Mouse (Mus musculus) intestine, postnatal 0 days (tissue): ENCODE results near the gene Lcn6. TPM values are rescaled to one million over a fixed set of nuclear protein-coding genes. Genes with fewer than 3 reads are reported as not detected.

Experiments
- ATAC-seq: fragments of 200-750 bp; cut with Nextera tagmentation; 2 replicates; pipeline ENCODE4 v1.8.0; 2017; ENCODE audit warnings: mild to moderate bottlenecking, moderate TSS enrichment, moderate library complexity
- H3K27ac ChIP-seq: fragments of 300-500 bp; sonication (generic); 2 replicates; pipeline ENCODE4 v1.5.1; 2014; ENCODE audit warnings: mild to moderate bottlenecking, low read depth, low read length, moderate library complexity
- H3K27me3 ChIP-seq: fragments of 300-500 bp; sonication (generic); replicated peaks from 2 replicates; pipeline ENCODE4 v1.6.1; 2014; ENCODE audit warnings: low read length, mixed read lengths; ENCODE audit not compliant: control insufficient read depth, insufficient read depth
- H3K36me3 ChIP-seq: fragments of 300-500 bp; sonication (generic); 2 replicates; pipeline ENCODE4 v1.6.1; 2014; ENCODE audit warnings: mild to moderate bottlenecking, moderate library complexity; ENCODE audit not compliant: control insufficient read depth, insufficient read depth
- H3K4me1 ChIP-seq: fragments of 300-500 bp; sonication (generic); replicated peaks from 2 replicates; pipeline ENCODE4 v1.6.1; 2014; ENCODE audit warnings: antibody characterized with exemption, low read length, mixed read lengths; ENCODE audit not compliant: control insufficient read depth, insufficient read depth
- H3K4me2 ChIP-seq: fragments of 300-500 bp; sonication (generic); replicated peaks from 2 replicates; pipeline ENCODE4 v1.6.1; 2014; ENCODE audit warnings: low read depth, mild to moderate bottlenecking, moderate library complexity
- H3K4me3 ChIP-seq: fragments of 300-500 bp; sonication (generic); 2 replicates; pipeline ENCODE4 v1.5.1; 2014; ENCODE audit warnings: low read depth, low read length
- H3K9ac ChIP-seq: fragments of 300-500 bp; sonication (generic); 2 replicates; pipeline ENCODE4 v1.6.1; 2014; ENCODE audit warnings: mild to moderate bottlenecking, low read depth, low read length
- H3K9me3 ChIP-seq: fragments of 300-500 bp; sonication (generic); 2 replicates; pipeline ENCODE4 v1.6.1; 2016; ENCODE audit warnings: mixed run types; ENCODE audit not compliant: control insufficient read depth
- CTCF ChIP-seq: sonication (generic); IDR thresholded peaks from 2 replicates; pipeline ENCODE4 v1.5.1; 2016; ENCODE audit warnings: low read depth, mild to moderate bottlenecking, control low read depth, antibody characterized with exemption, moderate library complexity
- WGBS: fragments of 180-500 bp; shearing (Covaris S2); extraction: QIAGEN DNeasy Blood & Tissue Kit; methylation state at CpG from one replicate; pipeline ENCODE4 v1.1.7; 2014; 5-methylcytosine and 5-hydroxymethylcytosine counted together
- polyA plus RNA-seq: library from polyadenylated mRNA; unstranded; fragments of >200 nt; fragmentation: Nextera tagmentation; extraction: Ambion mirVana; gene quantifications from 2 replicates; pipeline ENCODE4 v1.2.1, GENCODE M21; 2015

Lcn6 gene
- polyA plus RNA-seq, 1 experiment from 2014 or later, result not detected

DNA sequence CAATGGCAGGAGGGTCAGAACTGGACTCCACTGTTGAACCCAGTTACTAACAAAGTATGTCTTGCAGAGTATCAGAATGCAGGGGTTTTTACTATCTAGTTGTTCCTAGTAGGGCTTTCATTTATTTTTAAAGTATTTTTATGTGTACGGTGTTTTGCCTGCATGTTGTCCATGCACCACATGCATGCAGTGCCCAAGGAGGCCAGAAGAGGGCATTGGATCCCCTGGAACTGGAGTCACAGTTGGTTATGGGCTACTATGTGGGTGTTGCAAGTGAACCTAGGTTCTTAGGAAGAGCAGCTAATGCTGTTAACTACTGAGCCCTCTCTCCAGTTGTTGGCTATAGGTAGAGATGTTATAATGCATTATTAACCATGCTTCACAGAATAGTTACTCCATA lies 13.1 kb upstream of the Lcn6 start:
- Histone ChIP-seq H3K9me3 (no peaks in the 10 kb centered on the region), H3K4me1 (no peaks in the 10 kb centered on the region), H3K27me3 (no peaks in the 10 kb centered on the region), H3K27ac (no peak overlapping the region), H3K36me3 (no peaks in the 10 kb centered on the region), H3K4me2 (no peak overlapping the region), H3K4me3 (no peak overlapping the region), H3K9ac (no peak overlapping the region)
- peak; percentile 79 for TF ChIP-seq CTCF
- WGBS, result 63% methylated on average over 1 of the region's 1 CpGs
- no peak for ATAC-seq

DNA sequence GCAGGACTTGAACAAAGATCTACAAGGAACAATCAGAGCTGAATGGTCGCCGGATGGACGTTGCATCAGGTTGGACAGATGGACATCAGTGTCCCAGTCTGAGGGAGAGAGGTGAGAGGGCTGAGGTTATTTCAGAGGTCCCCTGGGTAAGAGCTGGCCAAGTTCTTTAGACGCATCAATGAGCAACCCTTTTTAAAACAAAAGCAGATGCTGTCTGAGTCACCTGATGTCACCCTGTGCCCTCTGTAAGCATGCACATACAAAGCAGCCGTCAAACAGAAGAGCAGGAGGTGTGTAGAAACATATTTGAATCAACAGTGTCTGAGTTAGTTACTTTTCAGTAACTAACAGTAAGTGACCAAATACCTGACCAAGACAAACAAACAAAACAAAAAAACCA lies 12.5 kb upstream of the Lcn6 start:
- Histone ChIP-seq H3K9me3 (no peaks in the 10 kb centered on the region), H3K36me3 (no peaks in the 10 kb centered on the region), H3K27ac (no peak overlapping the region), H3K4me3 (no peak overlapping the region), H3K9ac (no peak overlapping the region), H3K4me1 (no peaks in the 10 kb centered on the region), H3K27me3 (no peaks in the 10 kb centered on the region), H3K4me2 (no peak overlapping the region)
- ATAC-seq, result no peak
- 78% methylated on average over 5 of the region's 5 CpGs for WGBS
- TF ChIP-seq CTCF, result no peak

DNA sequence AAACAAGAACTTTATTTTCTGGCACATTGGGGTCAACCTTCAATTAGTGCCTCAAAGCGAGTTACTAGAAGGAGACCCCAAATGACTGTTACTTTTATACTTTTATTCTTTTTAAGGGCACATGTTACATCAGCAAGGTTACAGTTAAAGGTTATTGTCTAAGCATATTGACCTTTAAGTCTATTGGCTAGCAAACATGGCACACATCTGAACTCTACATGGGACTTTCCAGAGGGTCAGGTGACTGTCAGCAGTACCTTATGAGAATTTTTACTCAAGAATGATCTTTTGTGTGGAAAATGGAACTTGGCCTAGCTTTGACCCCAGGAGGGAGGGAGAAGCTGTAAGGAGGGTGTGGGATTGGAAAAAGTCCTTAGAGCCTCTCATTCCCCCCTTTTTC lies 10.1 kb upstream of the Lcn6 start:
- no peak overlapping the region for H3K4me3 ChIP-seq
- no peak overlapping the region for H3K4me2 ChIP-seq
- H3K27me3 ChIP-seq, result no peaks in the 10 kb centered on the region
- no peaks in the 10 kb centered on the region for H3K9me3 ChIP-seq
- no peak for TF ChIP-seq CTCF
- no peaks in the 10 kb centered on the region for H3K4me1 ChIP-seq
- H3K27ac ChIP-seq, result no peak overlapping the region
- H3K9ac ChIP-seq, result no peak overlapping the region
- no peak for ATAC-seq
- no peaks in the 10 kb centered on the region for H3K36me3 ChIP-seq
- WGBS, result 79% methylated on average over 1 of the region's 1 CpGs

DNA sequence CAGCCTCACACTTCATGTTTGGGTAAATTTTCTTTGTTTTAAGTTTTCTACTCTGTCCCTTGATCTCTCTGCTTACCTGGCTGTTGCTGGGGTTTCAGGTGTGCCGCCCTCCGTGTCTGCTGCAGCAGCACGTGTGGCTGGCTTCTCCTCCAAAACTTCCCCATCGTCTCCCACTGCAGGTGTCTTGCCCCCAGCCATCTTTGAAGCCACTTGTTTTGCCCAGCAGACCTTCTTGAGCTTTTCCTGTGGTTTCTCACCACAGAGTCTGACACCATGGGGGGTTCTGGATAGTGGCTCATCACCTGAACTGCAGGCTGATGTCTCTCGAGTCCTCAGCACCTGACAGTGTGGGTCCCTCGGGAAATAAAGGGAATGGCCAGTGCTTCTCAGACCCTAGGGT lies 3.0 kb downstream of the Lcn6 start:
- no peak for ATAC-seq
- Histone ChIP-seq H3K4me3 (no peak overlapping the region), H3K36me3 (no peaks in the 10 kb centered on the region), H3K9me3 (no peaks in the 10 kb centered on the region), H3K4me1 (no peaks in the 10 kb centered on the region), H3K27ac (no peak overlapping the region), H3K27me3 (no peaks in the 10 kb centered on the region), H3K4me2 (no peak overlapping the region), H3K9ac (no peak overlapping the region)
- WGBS, result 81% methylated on average over 6 of the region's 6 CpGs
- TF ChIP-seq CTCF, result no peak

DNA sequence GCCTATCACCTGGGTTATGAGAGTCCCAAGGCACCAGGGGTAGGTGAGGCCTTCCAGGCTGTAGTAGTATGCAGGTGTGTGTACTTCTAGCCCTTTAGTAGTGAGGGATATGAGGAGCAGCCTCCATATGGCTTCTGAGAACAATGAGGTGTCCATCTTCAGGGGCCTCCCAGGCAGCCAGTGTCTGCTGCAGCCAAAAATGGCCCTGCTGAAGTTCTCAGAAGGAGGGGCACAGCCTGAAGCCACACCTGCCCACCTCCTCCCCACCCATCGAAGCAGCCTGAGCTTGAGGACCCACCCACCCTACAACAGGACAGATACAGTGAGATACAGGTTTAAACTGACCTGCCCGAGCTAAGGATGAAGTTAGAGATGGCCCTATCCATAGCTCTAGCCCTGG lies 5.8 kb downstream of the Lcn6 start, which contains the start of gene Lcn10:
Lcn10 (plus strand) TSS at position 301 of the 400 bp plus-strand sequence.
- H3K9me3 ChIP-seq, result no peaks in the 10 kb centered on the region
- ATAC-seq, result no peak
- H3K9ac ChIP-seq, result no peak within 1 kb of the TSS
- 65% methylated on average over 2 of the region's 2 CpGs for WGBS
- no peaks in the 10 kb centered on the region for H3K4me1 ChIP-seq
- no peak within 1 kb of the TSS for H3K27ac ChIP-seq
- no peak within 1 kb of the TSS for H3K4me3 ChIP-seq
- TF ChIP-seq CTCF, result no peak
- H3K27me3 ChIP-seq, result no peaks in the 10 kb centered on the region
- H3K4me2 ChIP-seq, result no peak within 1 kb of the TSS
- no peaks in the 10 kb centered on the region for H3K36me3 ChIP-seq

DNA sequence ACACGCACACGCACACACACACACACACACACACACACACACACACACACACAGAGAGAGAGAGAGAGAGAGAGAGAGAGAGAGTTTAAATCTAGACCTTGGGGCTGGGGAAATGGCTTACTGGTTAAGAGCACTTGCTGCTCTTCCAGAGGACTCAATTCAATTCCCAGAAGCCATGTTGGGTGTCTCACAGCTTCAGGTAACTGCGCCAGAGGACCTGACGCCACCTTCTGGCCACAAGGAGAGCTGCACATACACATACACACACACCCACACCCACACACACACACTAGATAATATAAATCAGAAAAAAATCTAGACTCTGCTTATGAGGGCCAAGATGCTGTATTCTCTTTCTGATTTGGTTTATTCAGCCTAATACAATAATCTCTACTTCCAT lies 10.4 kb downstream of the Lcn6 start:
- Histone ChIP-seq H3K4me2 (no peak overlapping the region), H3K27me3 (no peaks in the 10 kb centered on the region), H3K9ac (no peak overlapping the region), H3K4me3 (no peak overlapping the region), H3K4me1 (no peaks in the 10 kb centered on the region), H3K36me3 (no peaks in the 10 kb centered on the region), H3K27ac (no peak overlapping the region), H3K9me3 (no peaks in the 10 kb centered on the region)
- TF ChIP-seq CTCF, result no peak
- 62% methylated on average over 4 of the region's 4 CpGs for WGBS
- no peak for ATAC-seq

DNA sequence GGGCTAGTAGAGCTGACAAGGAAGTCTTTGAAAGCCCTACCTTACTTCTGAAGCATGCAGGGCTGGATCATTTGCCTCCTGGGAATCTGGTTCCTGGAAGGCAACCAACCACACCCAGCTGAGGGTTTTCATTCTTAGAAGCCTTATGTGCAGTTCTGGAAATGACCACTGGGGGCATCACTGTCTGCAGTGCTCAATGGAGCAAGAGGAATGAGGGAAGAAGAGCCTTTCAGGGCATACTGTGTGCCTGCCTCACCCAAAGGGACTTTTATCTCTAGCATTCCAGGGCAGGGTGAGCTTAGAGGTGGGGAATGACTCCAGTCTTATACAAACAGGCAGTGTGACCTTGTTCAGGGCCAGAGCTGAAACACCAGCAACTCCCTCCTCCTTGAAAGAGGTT lies 18.0 kb downstream of the Lcn6 start:
- Histone ChIP-seq H3K9me3 (no peaks in the 10 kb centered on the region), H3K4me3 (no peak overlapping the region), H3K4me1 (no peaks in the 10 kb centered on the region), H3K4me2 (no peak overlapping the region), H3K9ac (no peak overlapping the region), H3K27ac (no peak overlapping the region), H3K36me3 (no peaks in the 10 kb centered on the region), H3K27me3 (no peaks in the 10 kb centered on the region)
- ATAC-seq, result peak; percentile 51
- TF ChIP-seq CTCF, result peak; percentile 85
